Mouse (Mus musculus) midbrain, embryonic 15.5 days (tissue): ENCODE data around the gene Gm20817. TPM values are rescaled to one million over a fixed set of nuclear protein-coding genes. Genes with fewer than 3 reads are reported as not detected.
"Not testable (repeated sequence)": the region's sequence is repeated elsewhere in the genome, so short reads cannot be mapped to it uniquely, and the experiment has no call there.

Source experiments
- ATAC-seq: fragments of 200-750 bp; cut with Nextera tagmentation; replicated peaks from 2 replicates; pipeline ENCODE4 v1.8.0; 2017; ENCODE audit warnings: moderate TSS enrichment
- H3K27ac ChIP-seq: fragments of 300-500 bp; sonication (generic); 2 replicates; pipeline ENCODE4 v1.5.1; 2015; ENCODE audit warnings: mild to moderate bottlenecking, inconsistent platforms
- H3K27me3 ChIP-seq: fragments of 300-500 bp; sonication (generic); replicated peaks from 2 replicates; pipeline ENCODE4 v1.6.1; 2015; ENCODE audit warnings: inconsistent platforms
- H3K36me3 ChIP-seq: fragments of 300-500 bp; sonication (generic); replicated peaks from 2 replicates; pipeline ENCODE4 v1.6.1; 2015; ENCODE audit warnings: inconsistent platforms
- H3K4me1 ChIP-seq: fragments of 300-500 bp; sonication (generic); 2 replicates; pipeline ENCODE4 v1.6.1; 2015; ENCODE audit warnings: inconsistent platforms
- H3K4me2 ChIP-seq: fragments of 300-500 bp; sonication (generic); 2 replicates; pipeline ENCODE4 v1.6.1; 2015; ENCODE audit warnings: inconsistent platforms, mild to moderate bottlenecking, moderate library complexity
- H3K4me3 ChIP-seq: fragments of 300-500 bp; sonication (generic); 2 replicates; pipeline ENCODE4 v1.5.1; 2015; ENCODE audit warnings: mild to moderate bottlenecking, inconsistent platforms
- H3K9ac ChIP-seq: fragments of 300-500 bp; sonication (generic); 2 replicates; pipeline ENCODE4 v1.6.1; 2015; ENCODE audit warnings: mild to moderate bottlenecking, inconsistent platforms
- H3K9me3 ChIP-seq: fragments of 300-500 bp; sonication (generic); 2 replicates; pipeline ENCODE4 v1.6.1; 2016; ENCODE audit warnings: inconsistent platforms
- WGBS: fragments of 180-500 bp; shearing (Covaris S2); methylation state at CpG from one replicate; pipeline ENCODE4 v1.1.7; 2015; ENCODE audit warnings: mixed read lengths; 5-methylcytosine and 5-hydroxymethylcytosine counted together
- polyA plus RNA-seq: library from polyadenylated mRNA; unstranded; fragments of >200 nt; fragmentation: Nextera tagmentation; extraction: Ambion mirVana; gene quantifications from 2 replicates; pipeline ENCODE4 v1.2.1, GENCODE M21; 2015

Gm20817 gene
- not detected in 2 replicates for polyA plus RNA-seq

DNA sequence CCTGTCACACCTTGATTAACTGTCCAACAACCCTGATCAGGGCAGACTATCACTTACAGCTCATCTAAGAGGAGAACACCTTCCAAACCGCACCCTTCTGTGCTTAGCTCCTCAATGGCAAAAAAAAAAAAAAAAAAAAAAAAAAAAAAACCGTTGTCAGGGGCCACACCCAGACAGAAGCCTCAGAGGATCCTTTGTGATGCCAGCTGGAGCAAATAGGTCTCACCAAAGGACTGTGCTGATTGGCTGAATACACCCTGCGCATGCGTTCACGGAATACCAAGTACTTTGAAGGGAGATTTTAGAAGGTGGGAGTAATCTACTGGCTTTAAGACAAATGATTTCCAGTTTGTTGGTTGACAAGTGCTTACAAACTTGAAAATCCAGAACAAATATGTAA is at the start of gene Gm20817:
Gene Gm20817 (minus strand): TSS at position 101 of the 400 bp plus-strand sequence.
- not testable (repeated sequence) for H3K9ac ChIP-seq, H3K27ac ChIP-seq, H3K4me2 ChIP-seq, H3K9me3 ChIP-seq, H3K36me3 ChIP-seq, H3K4me3 ChIP-seq, ATAC-seq, H3K4me1 ChIP-seq, H3K27me3 ChIP-seq
- WGBS = no CpG with 5 or more reads among the region's 5 CpGs
